Mouse (Mus musculus) cortical plate, adult 2 months (tissue): Measurements from ENCODE around the gene Arhgap24.

Source experiments
- CTCF ChIP-seq: fragments of 200-500 bp; IDR thresholded peaks from 2 replicates; pipeline ENCODE4 v1.5.1; 2011; ENCODE audit warnings: mild to moderate bottlenecking, control low read depth, low read length; ENCODE audit not compliant: insufficient read depth; ENCODE audit errors: extremely low read depth
- POLR2A ChIP-seq: fragments of 200-500 bp; IDR thresholded peaks from 2 replicates; pipeline ENCODE4 v1.6.1; 2011; ENCODE audit warnings: mild to moderate bottlenecking, low read length, control low read depth; ENCODE audit not compliant: insufficient read depth; ENCODE audit errors: extremely low read depth

- TF ChIP-seq POLR2A = no peak
- no peak for TF ChIP-seq CTCF
Observed at GRCm38 (mm10) chr5:102547786-102548185, 66.6 kb downstream of the Arhgap24 start.
